Mouse (Mus musculus): ENCODE results near the gene Fars2. TPM values are rescaled to one million over a fixed set of nuclear protein-coding genes. Genes with fewer than 3 reads are reported as not detected.
A peak's percentile ranks its signal among the peaks of the same experiment; 100 is the strongest.

Gene Fars2
- polyA plus RNA-seq, 1 experiment from 2014 or later: 31.7 TPM

DNA sequence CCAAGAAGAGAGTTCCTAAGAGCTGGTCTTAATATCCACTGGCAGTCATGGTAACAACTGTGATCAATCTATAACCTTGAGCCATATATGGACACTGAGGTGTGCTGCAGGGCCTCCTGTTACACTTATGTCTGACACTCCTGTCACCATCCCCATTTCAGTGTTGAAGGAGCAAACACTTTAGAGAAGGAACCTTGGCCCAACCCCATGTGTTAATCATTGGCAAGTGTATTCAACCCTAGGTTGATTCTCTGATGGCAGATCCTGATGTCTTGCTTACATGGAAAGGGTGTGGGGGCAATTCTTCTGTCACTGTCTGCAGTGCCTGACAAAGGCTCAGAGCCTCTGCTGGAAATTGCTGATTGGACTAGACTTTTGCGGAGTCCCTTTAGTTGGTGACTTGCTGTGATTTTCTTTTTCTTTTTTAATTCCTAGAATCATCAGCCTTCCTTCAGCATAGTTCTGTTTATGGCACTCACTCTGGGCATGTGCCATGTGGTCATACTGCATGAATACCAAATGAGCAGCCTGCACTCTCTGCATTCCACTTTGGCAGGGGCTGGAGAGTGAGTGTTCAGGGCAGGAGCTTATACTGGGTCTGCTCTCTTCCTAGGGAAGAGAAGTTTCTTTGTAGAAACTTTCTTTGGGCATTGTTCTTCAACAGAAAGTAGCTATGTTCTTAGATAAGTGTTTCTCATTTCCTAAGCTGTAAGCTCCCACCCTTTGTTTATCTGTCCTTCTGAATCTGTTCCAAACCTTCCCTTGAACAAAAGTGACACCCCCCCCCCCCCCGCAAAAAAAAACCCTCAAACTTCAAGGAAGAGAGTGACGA is 181.0 kb downstream of the Fars2 start:
- Histone ChIP-seq H3K36me3 (ENCODE audit: control insufficient read depth, insufficient read depth, low read length) (no peaks in the 10 kb centered on the region), H3K4me3 (ENCODE audit: low read depth, low read length) (no peak overlapping the region), H3K9me3 (ENCODE audit: control insufficient read depth, low read length) (no peaks in the 10 kb centered on the region), H3K27me3 (ENCODE audit: control insufficient read depth, insufficient read depth, low read length) (no peaks in the 10 kb centered on the region), H3K9ac (ENCODE audit: low read length) (no peak overlapping the region), H3K27ac (ENCODE audit: low read depth, low read length) (peak overlapping the region; percentile 12; the same call in 1 of the 2 replicates), H3K4me1 (replicated peaks; ENCODE audit: control insufficient read depth, insufficient read depth, low read length) (peaks cover 17% of the 10 kb centered on the region), H3K4me2 (ENCODE audit: low read depth, low read length, severe bottlenecking) (no peak overlapping the region)
- peak; percentile 81 for ATAC-seq (replicated peaks; ENCODE audit: low FRiP score)
- WGBS: 55% methylated on average over 3 of the region's 3 CpGs
- DNase-seq (ENCODE audit: low spot score): no peak

DNA sequence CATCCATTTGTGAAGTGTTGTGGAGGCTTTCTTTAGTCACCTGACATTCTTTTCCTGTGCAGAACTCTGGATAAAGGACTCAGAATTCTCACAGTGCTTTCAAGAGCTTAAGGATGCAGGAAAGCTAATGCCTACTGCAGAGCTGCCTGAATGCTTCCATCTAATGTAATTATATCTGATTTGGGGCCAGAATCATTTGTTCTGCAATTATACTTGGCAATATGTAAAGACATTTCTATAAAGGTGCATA is 181.5 kb downstream of the Fars2 start:
- no peaks in the 10 kb centered on the region for H3K27me3 ChIP-seq (ENCODE audit: control insufficient read depth, insufficient read depth, low read length)
- peaks cover 14% of the 10 kb centered on the region for H3K4me1 ChIP-seq (replicated peaks; ENCODE audit: control insufficient read depth, insufficient read depth, low read length)
- no peaks in the 10 kb centered on the region for H3K36me3 ChIP-seq (ENCODE audit: control insufficient read depth, insufficient read depth, low read length)
- H3K27ac ChIP-seq (ENCODE audit: low read depth, low read length): no peak overlapping the region
- no peaks in the 10 kb centered on the region for H3K9me3 ChIP-seq (ENCODE audit: control insufficient read depth, low read length)
- no peak overlapping the region for H3K4me2 ChIP-seq (ENCODE audit: low read depth, low read length, severe bottlenecking)
- ATAC-seq (replicated peaks; ENCODE audit: low FRiP score) (no peak), DNase-seq (ENCODE audit: low spot score) (no peak)
- H3K9ac ChIP-seq (ENCODE audit: low read length): no peak overlapping the region
- H3K4me3 ChIP-seq (ENCODE audit: low read depth, low read length): no peak overlapping the region

DNA sequence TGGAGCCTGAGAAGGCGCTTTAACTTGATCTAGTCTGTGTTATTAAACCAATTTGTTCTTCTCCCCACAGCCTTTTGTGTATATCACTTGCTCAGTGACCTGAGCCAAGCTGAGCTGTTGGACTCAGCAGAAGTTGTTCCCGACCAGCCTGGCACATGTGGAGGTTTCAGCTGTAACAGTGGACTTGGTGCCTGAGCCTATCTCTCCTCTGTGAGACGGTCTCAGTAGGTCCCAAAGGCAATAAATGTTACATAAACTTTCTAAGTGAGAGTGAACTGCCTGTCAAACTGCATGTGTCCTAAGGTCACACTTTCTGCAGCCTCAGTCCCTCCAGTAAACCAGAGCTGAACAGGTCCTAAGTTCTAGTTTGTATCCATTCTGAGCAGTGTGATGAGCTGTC is 185.6 kb downstream of the Fars2 start:
- no peaks in the 10 kb centered on the region for H3K9me3 ChIP-seq (ENCODE audit: control insufficient read depth, low read length)
- no peak overlapping the region for H3K9ac ChIP-seq (ENCODE audit: low read length)
- H3K4me3 ChIP-seq (ENCODE audit: low read depth, low read length): no peak overlapping the region
- H3K4me1 ChIP-seq (replicated peaks; ENCODE audit: control insufficient read depth, insufficient read depth, low read length): peaks cover 4% of the 10 kb centered on the region; the same call in 1 of the 2 replicates
- DNase-seq (ENCODE audit: low spot score) (no peak), ATAC-seq (replicated peaks; ENCODE audit: low FRiP score) (no peak)
- no peaks in the 10 kb centered on the region for H3K27me3 ChIP-seq (ENCODE audit: control insufficient read depth, insufficient read depth, low read length)
- no peaks in the 10 kb centered on the region for H3K36me3 ChIP-seq (ENCODE audit: control insufficient read depth, insufficient read depth, low read length)
- WGBS: 82% methylated on average over 3 of the region's 3 CpGs
- no peak overlapping the region for H3K27ac ChIP-seq (ENCODE audit: low read depth, low read length)
- no peak overlapping the region for H3K4me2 ChIP-seq (ENCODE audit: low read depth, low read length, severe bottlenecking)

DNA sequence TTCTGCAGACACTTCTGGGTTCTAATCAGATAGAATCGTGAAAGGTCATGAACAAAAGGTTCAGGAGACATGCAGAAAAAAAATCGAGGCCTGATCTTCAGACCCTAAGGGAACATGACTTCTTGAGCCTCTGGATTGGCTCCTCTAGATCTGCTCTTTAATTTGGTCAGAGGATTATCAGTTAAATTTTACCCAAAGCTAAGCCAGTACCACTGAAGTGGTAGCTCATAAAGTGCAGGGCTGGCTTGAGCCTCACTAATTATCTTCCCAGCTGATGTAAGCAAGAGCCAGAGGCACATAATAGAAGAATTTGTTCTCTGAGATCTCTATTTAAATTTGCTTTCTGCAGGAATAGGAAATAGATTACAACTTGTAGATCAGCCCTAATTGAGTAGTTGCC is 188.1 kb downstream of the Fars2 start:
- Histone ChIP-seq H3K27me3 (ENCODE audit: control insufficient read depth, insufficient read depth, low read length) (no peaks in the 10 kb centered on the region), H3K4me2 (ENCODE audit: low read depth, low read length, severe bottlenecking) (no peak overlapping the region), H3K27ac (ENCODE audit: low read depth, low read length) (no peak overlapping the region), H3K9ac (ENCODE audit: low read length) (no peak overlapping the region), H3K9me3 (ENCODE audit: control insufficient read depth, low read length) (no peaks in the 10 kb centered on the region), H3K4me1 (replicated peaks; ENCODE audit: control insufficient read depth, insufficient read depth, low read length) (no peaks in the 10 kb centered on the region), H3K4me3 (ENCODE audit: low read depth, low read length) (no peak overlapping the region), H3K36me3 (ENCODE audit: control insufficient read depth, insufficient read depth, low read length) (no peaks in the 10 kb centered on the region)
- 77% methylated on average over 2 of the region's 2 CpGs for WGBS
- no peak for DNase-seq (ENCODE audit: low spot score)
- no peak for ATAC-seq (replicated peaks; ENCODE audit: low FRiP score)

- Histone ChIP-seq H3K27ac (ENCODE audit: low read depth, low read length) (no peak overlapping the region), H3K9me3 (ENCODE audit: control insufficient read depth, low read length) (no peaks in the 10 kb centered on the region), H3K4me1 (replicated peaks; ENCODE audit: control insufficient read depth, insufficient read depth, low read length) (no peaks in the 10 kb centered on the region), H3K36me3 (ENCODE audit: control insufficient read depth, insufficient read depth, low read length) (no peaks in the 10 kb centered on the region), H3K9ac (ENCODE audit: low read length) (no peak overlapping the region), H3K27me3 (ENCODE audit: control insufficient read depth, insufficient read depth, low read length) (no peaks in the 10 kb centered on the region), H3K4me3 (ENCODE audit: low read depth, low read length) (no peak overlapping the region), H3K4me2 (ENCODE audit: low read depth, low read length, severe bottlenecking) (no peak overlapping the region)
- WGBS: 64% methylated on average over 4 of the region's 4 CpGs
- ATAC-seq (replicated peaks; ENCODE audit: low FRiP score): no peak
- DNase-seq (ENCODE audit: low spot score): no peak
Measured at GRCm38 (mm10) chr13:36307386-36307785, 190.2 kb downstream of the Fars2 start.

DNA sequence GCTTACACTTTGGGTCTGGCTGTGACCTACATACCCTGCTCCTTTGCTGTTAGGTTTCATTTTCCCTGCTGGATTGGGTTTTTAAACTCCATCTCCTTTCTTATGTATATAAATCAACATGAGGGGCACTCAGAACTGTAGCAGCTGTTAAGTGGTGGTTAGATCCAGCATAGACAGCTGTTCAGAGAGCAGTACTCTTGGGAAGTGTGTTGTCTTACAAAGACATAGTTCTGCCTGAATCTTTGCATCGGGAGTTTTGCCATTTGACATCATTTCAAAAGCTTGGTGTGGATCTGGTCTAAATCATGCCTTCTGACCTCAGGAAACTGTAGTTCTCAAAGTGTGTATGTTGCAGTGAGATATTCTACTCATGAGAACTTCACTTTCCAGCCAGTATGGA is 191.9 kb downstream of the Fars2 start:
- DNase-seq (ENCODE audit: low spot score) (no peak), ATAC-seq (replicated peaks; ENCODE audit: low FRiP score) (no peak)
- Histone ChIP-seq H3K27ac (ENCODE audit: low read depth, low read length) (no peak overlapping the region), H3K9me3 (ENCODE audit: control insufficient read depth, low read length) (no peaks in the 10 kb centered on the region), H3K4me1 (replicated peaks; ENCODE audit: control insufficient read depth, insufficient read depth, low read length) (no peaks in the 10 kb centered on the region), H3K4me2 (ENCODE audit: low read depth, low read length, severe bottlenecking) (no peak overlapping the region), H3K27me3 (ENCODE audit: control insufficient read depth, insufficient read depth, low read length) (no peaks in the 10 kb centered on the region), H3K9ac (ENCODE audit: low read length) (no peak overlapping the region), H3K4me3 (ENCODE audit: low read depth, low read length) (no peak overlapping the region), H3K36me3 (ENCODE audit: control insufficient read depth, insufficient read depth, low read length) (no peaks in the 10 kb centered on the region)
- 89% methylated on average over 1 of the region's 1 CpGs for WGBS

- no peaks in the 10 kb centered on the region for H3K4me1 ChIP-seq (replicated peaks; ENCODE audit: control insufficient read depth, insufficient read depth, low read length)
- no peaks in the 10 kb centered on the region for H3K27me3 ChIP-seq (ENCODE audit: control insufficient read depth, insufficient read depth, low read length)
- WGBS: 85% methylated on average over 8 of the region's 8 CpGs
- DNase-seq (ENCODE audit: low spot score) (no peak), ATAC-seq (replicated peaks; ENCODE audit: low FRiP score) (no peak)
- no peaks in the 10 kb centered on the region for H3K36me3 ChIP-seq (ENCODE audit: control insufficient read depth, insufficient read depth, low read length)
- no peak overlapping the region for H3K27ac ChIP-seq (ENCODE audit: low read depth, low read length)
- no peak overlapping the region for H3K9ac ChIP-seq (ENCODE audit: low read length)
- no peak overlapping the region for H3K4me2 ChIP-seq (ENCODE audit: low read depth, low read length, severe bottlenecking)
- H3K9me3 ChIP-seq (ENCODE audit: control insufficient read depth, low read length): no peaks in the 10 kb centered on the region
- no peak overlapping the region for H3K4me3 ChIP-seq (ENCODE audit: low read depth, low read length)
Measured at GRCm38 (mm10) chr13:36314218-36314617, 197.0 kb downstream of the Fars2 start.

- no peak overlapping the region for H3K27ac ChIP-seq (ENCODE audit: low read depth, low read length)
- no peak overlapping the region for H3K9ac ChIP-seq (ENCODE audit: low read length)
- H3K27me3 ChIP-seq (ENCODE audit: control insufficient read depth, insufficient read depth, low read length): no peaks in the 10 kb centered on the region
- no peaks in the 10 kb centered on the region for H3K9me3 ChIP-seq (ENCODE audit: control insufficient read depth, low read length)
- 88% methylated on average over 10 of the region's 10 CpGs for WGBS
- H3K4me2 ChIP-seq (ENCODE audit: low read depth, low read length, severe bottlenecking): no peak overlapping the region
- no peaks in the 10 kb centered on the region for H3K36me3 ChIP-seq (ENCODE audit: control insufficient read depth, insufficient read depth, low read length)
- DNase-seq (ENCODE audit: low spot score) (no peak), ATAC-seq (replicated peaks; ENCODE audit: low FRiP score) (no peak)
- H3K4me1 ChIP-seq (replicated peaks; ENCODE audit: control insufficient read depth, insufficient read depth, low read length): no peaks in the 10 kb centered on the region
- H3K4me3 ChIP-seq (ENCODE audit: low read depth, low read length): no peak overlapping the region
Measured at GRCm38 (mm10) chr13:36314860-36315800, 197.9 kb downstream of the Fars2 start.
